Mouse (Mus musculus): Measurements from ENCODE around the gene Mtmr14. TPM values are rescaled to one million over a fixed set of nuclear protein-coding genes. Genes with fewer than 3 reads are reported as not detected.

Gene Mtmr14
- polyA plus RNA-seq, 1 experiment from 2014 or later = 16.8 TPM

Other genes with a start within 250 kb of the Mtmr14 start
- gene Thumpd3, start 191.6 kb upstream of the Mtmr14 start, polyA plus RNA-seq (2015; fragmentation: Nextera tagmentation; extraction: Ambion mirVana) = 29.5 and 30.0 TPM in 2 replicates
- 18.4 and 20.1 TPM in 2 replicates for gene Setd5, start 160.5 kb upstream of the Mtmr14 start, polyA plus RNA-seq (2015; fragmentation: Nextera tagmentation; extraction: Ambion mirVana)
- 0.11 TPM in 2 replicates for gene Lhfpl4, start 42.5 kb upstream of the Mtmr14 start, polyA plus RNA-seq (2015; fragmentation: Nextera tagmentation; extraction: Ambion mirVana)
- 0.02 TPM in 1 of 2 replicates, not detected in the other for gene Cpne9, start 44.5 kb downstream of the Mtmr14 start, polyA plus RNA-seq (2015; fragmentation: Nextera tagmentation; extraction: Ambion mirVana)
- gene Brpf1, start 69.3 kb downstream of the Mtmr14 start, polyA plus RNA-seq (2015; fragmentation: Nextera tagmentation; extraction: Ambion mirVana) = 7.5 and 7.7 TPM in 2 replicates
- 4.4 and 5.0 TPM in 2 replicates for gene Ogg1, start 89.1 kb downstream of the Mtmr14 start, polyA plus RNA-seq (2015; fragmentation: Nextera tagmentation; extraction: Ambion mirVana)
- gene Camk1, start 106.1 kb downstream of the Mtmr14 start, polyA plus RNA-seq (2015; fragmentation: Nextera tagmentation; extraction: Ambion mirVana) = 17.0 and 19.7 TPM in 2 replicates
- gene Tada3, start 140.0 kb downstream of the Mtmr14 start, polyA plus RNA-seq (2015; fragmentation: Nextera tagmentation; extraction: Ambion mirVana) = 16.5 and 17.2 TPM in 2 replicates
- gene Arpc4, start 140.3 kb downstream of the Mtmr14 start, polyA plus RNA-seq (2015; fragmentation: Nextera tagmentation; extraction: Ambion mirVana) = 178 and 179 TPM in 2 replicates
- gene Ttll3, start 151.4 kb downstream of the Mtmr14 start, polyA plus RNA-seq (2015; fragmentation: Nextera tagmentation; extraction: Ambion mirVana) = 0.90 and 1.3 TPM in 2 replicates
- gene Rpusd3, start 181.5 kb downstream of the Mtmr14 start, polyA plus RNA-seq (2015; fragmentation: Nextera tagmentation; extraction: Ambion mirVana) = 11.8 and 12.1 TPM in 2 replicates
- gene Cidec, start 197.9 kb downstream of the Mtmr14 start, polyA plus RNA-seq (2015; fragmentation: Nextera tagmentation; extraction: Ambion mirVana) = 0.14 and 0.40 TPM in 2 replicates
- 30.1 and 30.9 TPM in 2 replicates for gene Jagn1, start 204.7 kb downstream of the Mtmr14 start, polyA plus RNA-seq (2015; fragmentation: Nextera tagmentation; extraction: Ambion mirVana)
- 0.19 and 0.33 TPM in 2 replicates for gene Il17re, start 220.6 kb downstream of the Mtmr14 start, polyA plus RNA-seq (2015; fragmentation: Nextera tagmentation; extraction: Ambion mirVana)
- gene Il17rc, start 233.6 kb downstream of the Mtmr14 start, polyA plus RNA-seq (2015; fragmentation: Nextera tagmentation; extraction: Ambion mirVana) = 9.5 and 11.9 TPM in 2 replicates
- gene Creld1, start 245.5 kb downstream of the Mtmr14 start, polyA plus RNA-seq (2015; fragmentation: Nextera tagmentation; extraction: Ambion mirVana) = 6.9 and 7.3 TPM in 2 replicates

Measured in liver, embryonic 16.5 days (tissue).